Mouse (Mus musculus): ENCODE measurements around the gene Gclc. TPM values are rescaled to one million over a fixed set of nuclear protein-coding genes. Genes with fewer than 3 reads are reported as not detected.

Gclc gene
- polyA plus RNA-seq, 1 experiment = 12.9 TPM

GRCm38 (mm10) chr9:77725448-77725847 is 28.9 kb upstream of the Gclc start:
- no peak overlapping the region for H3K27ac ChIP-seq (ENCODE audit: control insufficient read depth, insufficient read depth, low read depth, low read length)
- no peaks in the 10 kb centered on the region for H3K27me3 ChIP-seq (ENCODE audit: control insufficient read depth, insufficient read depth, low read length)
- no peaks in the 10 kb centered on the region for H3K4me1 ChIP-seq (ENCODE audit: control insufficient read depth, insufficient read depth, low read length)
- no peak overlapping the region for H3K4me3 ChIP-seq (ENCODE audit: control insufficient read depth, low read depth, low read length)
- TF ChIP-seq CTCF (IDR thresholded peaks at IDR 0.05; ENCODE audit: control insufficient read depth, insufficient read depth, insufficient replicate concordance, low read depth, low read length) (no peak), POLR2A (IDR thresholded peaks at IDR 0.05; ENCODE audit: control insufficient read depth, low read depth, low read length) (no peak)
- H3K36me3 ChIP-seq (ENCODE audit: control insufficient read depth, insufficient read depth, low read length) = no peaks in the 10 kb centered on the region

- Histone ChIP-seq H3K4me1 (ENCODE audit: control insufficient read depth, insufficient read depth, low read length) (no peaks in the 10 kb centered on the region), H3K4me3 (ENCODE audit: control insufficient read depth, low read depth, low read length) (no peak overlapping the region), H3K36me3 (ENCODE audit: control insufficient read depth, insufficient read depth, low read length) (no peaks in the 10 kb centered on the region), H3K27ac (ENCODE audit: control insufficient read depth, insufficient read depth, low read depth, low read length) (no peak overlapping the region), H3K27me3 (ENCODE audit: control insufficient read depth, insufficient read depth, low read length) (no peaks in the 10 kb centered on the region)
- no peak for TF ChIP-seq CTCF (IDR thresholded peaks at IDR 0.05; ENCODE audit: control insufficient read depth, insufficient read depth, insufficient replicate concordance, low read depth, low read length)
- TF ChIP-seq POLR2A (IDR thresholded peaks at IDR 0.05; ENCODE audit: control insufficient read depth, low read depth, low read length) = no peak
These were observed 28.2 kb upstream of the Gclc start for GRCm38 (mm10) chr9:77726018-77726684.

- Histone ChIP-seq H3K4me1 (ENCODE audit: control insufficient read depth, insufficient read depth, low read length) (no peaks in the 10 kb centered on the region), H3K27me3 (ENCODE audit: control insufficient read depth, insufficient read depth, low read length) (no peaks in the 10 kb centered on the region), H3K4me3 (ENCODE audit: control insufficient read depth, low read depth, low read length) (no peak overlapping the region), H3K36me3 (ENCODE audit: control insufficient read depth, insufficient read depth, low read length) (no peaks in the 10 kb centered on the region), H3K27ac (ENCODE audit: control insufficient read depth, insufficient read depth, low read depth, low read length) (no peak overlapping the region)
- no peak for TF ChIP-seq CTCF (IDR thresholded peaks at IDR 0.05; ENCODE audit: control insufficient read depth, insufficient read depth, insufficient replicate concordance, low read depth, low read length)
- TF ChIP-seq POLR2A (IDR thresholded peaks at IDR 0.05; ENCODE audit: control insufficient read depth, low read depth, low read length) = no peak
These were observed 27.3 kb upstream of the Gclc start for GRCm38 (mm10) chr9:77727012-77727411.

- TF ChIP-seq CTCF (IDR thresholded peaks at IDR 0.05; ENCODE audit: control insufficient read depth, insufficient read depth, insufficient replicate concordance, low read depth, low read length) = no peak
- no peak for TF ChIP-seq POLR2A (IDR thresholded peaks at IDR 0.05; ENCODE audit: control insufficient read depth, low read depth, low read length)
- no peaks in the 10 kb centered on the region for H3K36me3 ChIP-seq (ENCODE audit: control insufficient read depth, insufficient read depth, low read length)
These were observed 22.3 kb upstream of the Gclc start for GRCm38 (mm10) chr9:77732067-77732466.

GRCm38 (mm10) chr9:77737298-77738041 is 16.9 kb upstream of the Gclc start:
- no peak overlapping the region for H3K4me3 ChIP-seq (ENCODE audit: control insufficient read depth, low read depth, low read length)
- no peaks in the 10 kb centered on the region for H3K4me1 ChIP-seq (ENCODE audit: control insufficient read depth, insufficient read depth, low read length)
- H3K36me3 ChIP-seq (ENCODE audit: control insufficient read depth, insufficient read depth, low read length) = no peaks in the 10 kb centered on the region
- no peak overlapping the region for H3K27ac ChIP-seq (ENCODE audit: control insufficient read depth, insufficient read depth, low read depth, low read length)
- H3K27me3 ChIP-seq (ENCODE audit: control insufficient read depth, insufficient read depth, low read length) = no peaks in the 10 kb centered on the region
- TF ChIP-seq POLR2A (IDR thresholded peaks at IDR 0.05; ENCODE audit: control insufficient read depth, low read depth, low read length) = no peak
- TF ChIP-seq CTCF (IDR thresholded peaks at IDR 0.05; ENCODE audit: control insufficient read depth, insufficient read depth, insufficient replicate concordance, low read depth, low read length) = no peak

More at GRCm38 (mm10) chr9:77732067-77732466, 22.3 kb upstream of the Gclc start:
- Histone ChIP-seq H3K27ac (ENCODE audit: control insufficient read depth, insufficient read depth, low read depth, low read length) (no peak overlapping the region), H3K4me3 (ENCODE audit: control insufficient read depth, low read depth, low read length) (no peak overlapping the region), H3K4me1 (ENCODE audit: control insufficient read depth, insufficient read depth, low read length) (no peaks in the 10 kb centered on the region), H3K27me3 (ENCODE audit: control insufficient read depth, insufficient read depth, low read length) (no peaks in the 10 kb centered on the region)

- Histone ChIP-seq H3K36me3 (ENCODE audit: control insufficient read depth, insufficient read depth, low read length) (no peaks in the 10 kb centered on the region), H3K4me3 (ENCODE audit: control insufficient read depth, low read depth, low read length) (no peak overlapping the region), H3K27ac (ENCODE audit: control insufficient read depth, insufficient read depth, low read depth, low read length) (no peak overlapping the region), H3K4me1 (ENCODE audit: control insufficient read depth, insufficient read depth, low read length) (no peaks in the 10 kb centered on the region), H3K27me3 (ENCODE audit: control insufficient read depth, insufficient read depth, low read length) (no peaks in the 10 kb centered on the region)
- no peak for TF ChIP-seq CTCF (IDR thresholded peaks at IDR 0.05; ENCODE audit: control insufficient read depth, insufficient read depth, insufficient replicate concordance, low read depth, low read length)
- TF ChIP-seq POLR2A (IDR thresholded peaks at IDR 0.05; ENCODE audit: control insufficient read depth, low read depth, low read length) = no peak
These were observed 12.9 kb upstream of the Gclc start for GRCm38 (mm10) chr9:77741452-77741851.

GRCm38 (mm10) chr9:77744798-77745197 is 9.5 kb upstream of the Gclc start:
- Histone ChIP-seq H3K4me3 (ENCODE audit: control insufficient read depth, low read depth, low read length) (no peak overlapping the region), H3K4me1 (ENCODE audit: control insufficient read depth, insufficient read depth, low read length) (no peaks in the 10 kb centered on the region), H3K36me3 (ENCODE audit: control insufficient read depth, insufficient read depth, low read length) (no peaks in the 10 kb centered on the region), H3K27ac (ENCODE audit: control insufficient read depth, insufficient read depth, low read depth, low read length) (no peak overlapping the region), H3K27me3 (ENCODE audit: control insufficient read depth, insufficient read depth, low read length) (no peaks in the 10 kb centered on the region)
- TF ChIP-seq POLR2A (IDR thresholded peaks at IDR 0.05; ENCODE audit: control insufficient read depth, low read depth, low read length) (no peak), CTCF (IDR thresholded peaks at IDR 0.05; ENCODE audit: control insufficient read depth, insufficient read depth, insufficient replicate concordance, low read depth, low read length) (no peak)

All from testis, adult 2 months (tissue).